Mouse (Mus musculus) urinary bladder, postnatal 10 days (tissue): ENCODE data around the gene Nyap1.
"Not testable (repeated sequence)": the region's sequence is repeated elsewhere in the genome, so short reads cannot be mapped to it uniquely, and the experiment has no call there.

Experiments
- DNase-seq: peaks from one replicate; pipeline ENCODE4 v3.0.0; 2022; ENCODE audit warnings: low spot score

Nyap1 gene

GRCm38 (mm10) chr5:137768475-137768874 lies 27.1 kb upstream of the Nyap1 start:
- no peak for DNase-seq

GRCm38 (mm10) chr5:137766270-137766669 lies 24.9 kb upstream of the Nyap1 start:
- no peak for DNase-seq

GRCm38 (mm10) chr5:137764609-137765340 lies 23.4 kb upstream of the Nyap1 start:
- DNase-seq, result no peak

DNA sequence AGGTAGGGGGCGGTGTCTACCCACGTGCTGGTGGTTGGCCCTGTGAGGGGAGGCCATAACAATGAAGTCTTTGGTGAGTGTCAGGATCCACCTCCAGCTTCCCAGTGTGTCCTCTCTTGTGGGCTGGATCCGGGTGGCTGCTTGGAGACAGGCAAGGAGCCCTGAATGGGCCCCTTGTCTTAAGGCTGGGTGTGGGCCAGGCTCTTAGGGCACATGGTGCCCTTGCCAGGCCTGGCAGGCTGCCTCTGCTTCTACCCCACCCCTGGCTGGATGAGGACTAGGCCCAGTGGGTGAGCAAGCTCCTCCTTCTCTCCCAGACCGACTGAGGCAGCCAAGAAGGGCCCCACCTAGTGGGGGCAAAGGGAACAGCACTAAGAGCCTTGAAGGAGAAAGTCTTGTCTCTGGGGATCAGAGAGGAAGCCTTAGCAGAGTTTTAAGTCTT lies 18.6 kb upstream of the Nyap1 start:
- no peak for DNase-seq

DNA sequence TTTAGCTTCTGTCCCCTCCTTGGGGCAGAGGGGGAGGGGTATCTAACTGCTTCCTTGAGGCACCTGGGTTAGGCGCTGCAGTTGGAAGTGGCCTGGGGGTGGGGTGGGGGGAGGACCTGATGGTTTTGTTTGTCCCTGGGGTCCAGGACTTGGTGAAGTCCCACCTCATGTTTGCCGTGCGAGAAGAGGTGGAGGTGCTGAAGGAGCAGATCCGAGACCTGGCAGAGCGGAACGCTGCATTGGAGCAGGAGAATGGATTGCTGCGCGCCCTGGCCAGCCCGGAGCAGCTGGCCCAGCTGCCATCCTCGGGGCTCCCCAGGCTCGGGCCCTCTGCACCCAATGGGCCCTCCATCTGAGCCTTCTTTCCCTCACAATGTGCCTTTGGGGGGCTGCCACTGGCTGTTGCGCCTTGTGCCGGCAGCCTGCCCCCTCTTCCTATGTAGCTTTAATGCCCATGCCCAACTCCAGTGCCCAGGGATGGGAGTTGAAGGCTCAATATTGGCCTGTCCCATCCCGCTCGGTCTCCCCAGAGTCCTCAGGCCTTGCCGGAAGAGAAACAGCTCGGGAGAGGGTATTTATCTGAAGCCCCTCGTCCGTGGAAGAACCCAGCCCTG lies 17.6 kb upstream of the Nyap1 start:
- no peak for DNase-seq

DNA sequence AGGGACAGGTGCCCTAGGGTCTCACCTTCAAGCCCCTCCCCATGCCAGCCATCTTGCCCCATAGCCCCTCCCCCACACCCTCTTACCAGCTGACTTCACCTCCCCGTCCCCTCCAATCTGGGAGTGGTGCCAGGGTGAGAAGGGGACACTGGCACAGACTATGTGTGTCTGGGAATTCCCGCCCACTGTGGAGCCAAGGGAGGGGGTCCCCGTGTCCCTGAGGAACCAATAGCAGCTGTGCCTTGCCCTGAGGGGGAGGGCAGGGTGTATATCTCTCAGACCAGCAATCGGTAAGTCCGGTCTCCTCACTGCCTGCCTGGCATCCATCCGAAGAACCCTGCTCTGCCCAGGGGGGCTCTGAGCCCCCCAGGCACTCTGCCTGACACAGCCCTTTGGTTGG lies 16.5 kb upstream of the Nyap1 start:
- DNase-seq, result no peak

DNA sequence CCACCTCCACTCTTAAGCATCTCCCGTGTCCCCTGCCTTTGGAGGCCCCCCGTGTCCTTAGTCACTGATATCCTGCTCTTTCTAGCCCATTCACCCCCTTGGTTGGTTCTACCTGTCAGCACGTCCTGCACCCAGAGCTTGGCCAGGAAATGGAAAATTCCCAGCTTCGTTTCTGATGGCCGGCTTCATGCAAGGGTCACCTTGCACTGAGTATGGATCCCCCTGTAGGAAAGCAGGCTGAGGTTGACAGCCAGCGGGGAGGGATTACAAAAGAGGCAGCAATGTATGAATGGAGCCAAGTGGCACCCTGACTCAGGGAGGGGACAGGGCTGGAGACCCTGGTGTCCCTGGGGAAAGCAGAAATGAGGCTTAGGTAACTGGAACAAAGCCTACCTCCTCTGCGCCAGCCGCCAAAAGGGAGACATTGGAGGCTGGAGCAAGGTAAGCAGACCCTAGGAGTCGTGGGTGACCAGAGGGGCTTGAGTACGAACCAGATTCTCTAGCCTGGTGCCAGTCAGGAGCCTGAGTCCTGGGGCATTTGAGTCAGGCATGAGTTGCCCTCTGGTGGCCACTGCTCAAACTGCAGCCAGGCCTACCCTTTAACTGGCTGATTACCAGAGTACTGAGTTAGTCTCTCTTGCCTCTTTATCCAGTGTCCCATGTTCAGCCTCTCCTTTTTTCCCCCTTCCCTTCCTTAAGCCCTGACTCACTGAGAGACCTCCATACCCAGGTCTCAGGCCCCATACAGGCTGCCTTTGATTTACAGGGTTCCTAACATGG lies 15.7 kb upstream of the Nyap1 start:
- no peak for DNase-seq

GRCm38 (mm10) chr5:137756106-137756505 lies 14.7 kb upstream of the Nyap1 start:
- DNase-seq, result no peak

- no peak for DNase-seq
Measured at GRCm38 (mm10) chr5:137755425-137755824, 14.0 kb upstream of the Nyap1 start.

GRCm38 (mm10) chr5:137753111-137753832 lies 11.9 kb upstream of the Nyap1 start:
- DNase-seq, result no peak

DNA sequence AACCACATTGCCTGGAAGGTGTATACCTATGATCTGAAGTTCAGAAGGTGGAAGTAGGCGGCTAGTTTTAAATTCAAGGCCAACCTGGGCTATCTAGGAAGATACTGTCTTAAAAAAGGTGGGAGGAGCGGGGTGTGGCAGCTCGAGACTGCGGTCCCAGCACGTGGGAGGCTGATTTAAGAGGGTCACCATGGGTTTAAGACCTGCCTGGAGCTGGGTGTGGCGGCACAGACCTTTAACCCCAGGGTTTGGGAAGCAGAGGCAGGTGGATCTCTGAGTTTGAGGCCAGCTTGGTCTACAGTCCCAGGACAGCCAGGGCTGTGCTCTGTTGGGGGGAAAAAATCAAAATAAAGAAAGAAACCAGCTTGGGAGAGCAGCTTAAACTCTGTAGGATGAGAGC lies 10.6 kb upstream of the Nyap1 start:
- no peak for DNase-seq

DNA sequence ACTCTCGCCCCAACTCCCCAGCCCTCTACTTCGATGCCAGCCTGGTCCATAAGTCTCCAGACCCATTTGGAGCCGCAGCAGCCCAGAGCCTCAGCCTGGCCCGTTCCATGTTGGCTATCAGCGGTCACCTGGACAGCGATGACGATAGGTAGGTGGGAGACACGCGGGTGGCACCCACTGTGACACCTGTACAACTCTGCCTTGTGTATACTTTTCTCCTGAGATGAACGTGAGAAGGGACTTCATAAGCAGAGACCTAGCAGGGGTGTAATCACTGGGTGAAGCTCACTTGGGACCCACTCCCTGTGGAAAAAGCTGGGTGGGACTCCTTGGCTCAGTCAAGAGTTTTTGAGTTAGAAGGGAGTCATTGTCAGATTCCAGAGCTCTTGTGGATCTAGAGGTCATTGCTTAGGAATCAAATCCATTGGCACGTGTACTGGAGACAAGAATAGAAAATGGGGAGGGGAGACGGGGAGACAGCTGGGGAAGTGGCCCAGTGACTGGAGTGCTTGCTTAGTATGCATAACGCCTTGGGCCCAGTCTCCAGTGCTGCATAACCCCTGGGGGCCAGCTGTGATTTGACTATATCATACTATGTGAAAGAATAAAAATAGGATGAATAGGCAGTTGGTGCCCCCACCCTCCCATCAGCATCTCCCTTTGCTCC lies 9.9 kb upstream of the Nyap1 start:
- no peak for DNase-seq

DNA sequence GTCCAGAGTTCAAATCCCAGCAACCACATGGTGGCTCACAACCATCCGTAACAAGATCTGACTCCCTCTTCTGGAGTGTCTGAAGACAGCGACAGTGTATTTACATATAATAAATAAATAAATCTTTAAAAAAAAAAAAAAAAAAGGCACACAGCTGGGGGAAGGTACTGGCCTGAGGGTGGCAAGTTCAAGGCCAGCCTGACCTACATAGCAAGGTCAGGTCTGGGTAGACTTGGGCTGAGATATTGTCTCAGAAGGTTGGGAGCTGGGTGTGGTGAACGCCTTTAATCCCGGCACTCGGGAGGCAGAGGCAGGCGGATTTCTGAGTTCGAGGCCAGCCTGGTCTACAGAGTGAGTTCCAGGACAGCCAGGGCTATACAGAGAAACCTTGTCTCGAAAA lies 8.8 kb upstream of the Nyap1 start:
- not testable (repeated sequence) for DNase-seq

DNA sequence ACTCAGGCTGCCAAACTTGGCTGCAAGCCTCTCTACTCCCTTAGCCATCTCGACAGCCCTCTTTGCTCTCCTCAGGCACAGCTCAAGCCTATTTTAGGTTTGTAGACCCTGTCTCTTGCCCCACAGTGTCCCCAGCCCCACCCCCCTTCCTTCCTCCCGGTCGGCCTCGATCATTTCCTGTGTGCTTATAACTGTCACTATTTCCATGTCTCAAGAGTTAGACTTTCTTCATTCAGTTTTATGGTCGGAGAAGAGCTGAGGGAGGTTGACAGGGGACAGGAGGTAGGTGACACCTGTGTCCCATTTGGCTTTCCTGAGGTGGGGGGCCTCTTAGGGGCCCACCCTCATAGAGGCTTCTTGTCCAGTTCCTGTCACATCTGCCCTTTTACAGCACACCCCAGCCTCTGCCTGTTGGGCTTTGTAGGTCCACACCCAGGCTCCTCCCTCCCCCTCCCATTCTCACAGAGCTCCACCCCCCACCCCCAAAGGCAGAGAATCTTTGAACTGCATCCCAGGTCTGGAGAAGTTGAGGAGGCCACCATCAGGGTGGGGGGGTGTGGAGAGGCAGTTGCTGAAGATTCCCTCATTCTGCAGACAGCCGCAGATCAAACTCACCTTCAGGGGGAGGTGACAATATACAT lies 7.9 kb upstream of the Nyap1 start:
- no peak for DNase-seq

DNA sequence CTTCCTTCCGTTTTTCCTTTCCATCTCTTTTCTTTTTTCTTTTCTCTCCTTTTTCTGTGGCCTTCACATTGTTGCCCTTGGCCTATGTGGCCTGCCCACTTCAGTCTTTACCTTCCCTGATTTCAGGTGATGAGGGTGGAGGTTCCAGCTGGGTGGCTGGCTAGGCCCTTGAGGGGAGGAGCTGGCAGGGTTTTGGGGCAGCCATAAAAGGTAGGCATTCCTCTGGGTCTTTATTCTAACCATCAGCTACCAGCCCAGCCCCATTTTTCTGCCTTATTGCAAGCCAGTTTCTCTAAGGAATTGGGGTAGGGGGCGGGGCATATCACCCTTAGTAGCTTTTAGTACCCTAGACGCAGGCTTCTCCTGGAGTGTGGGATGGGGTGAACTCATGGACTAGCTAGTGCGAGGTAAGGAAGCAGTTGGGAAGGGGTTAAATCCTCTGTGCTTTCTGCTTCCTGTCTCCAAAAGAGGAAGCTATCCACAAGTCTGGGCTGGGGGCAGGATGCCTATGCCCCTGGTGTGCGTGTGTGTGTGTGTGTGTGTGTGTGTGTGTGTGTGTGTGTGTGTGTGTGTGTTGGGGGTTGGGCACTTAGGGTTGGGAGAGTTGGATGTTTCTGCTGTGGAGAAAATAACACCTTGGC lies 6.8 kb upstream of the Nyap1 start:
- DNase-seq, result no peak

GRCm38 (mm10) chr5:137747326-137747961 lies 6.0 kb upstream of the Nyap1 start:
- DNase-seq, result no peak

DNA sequence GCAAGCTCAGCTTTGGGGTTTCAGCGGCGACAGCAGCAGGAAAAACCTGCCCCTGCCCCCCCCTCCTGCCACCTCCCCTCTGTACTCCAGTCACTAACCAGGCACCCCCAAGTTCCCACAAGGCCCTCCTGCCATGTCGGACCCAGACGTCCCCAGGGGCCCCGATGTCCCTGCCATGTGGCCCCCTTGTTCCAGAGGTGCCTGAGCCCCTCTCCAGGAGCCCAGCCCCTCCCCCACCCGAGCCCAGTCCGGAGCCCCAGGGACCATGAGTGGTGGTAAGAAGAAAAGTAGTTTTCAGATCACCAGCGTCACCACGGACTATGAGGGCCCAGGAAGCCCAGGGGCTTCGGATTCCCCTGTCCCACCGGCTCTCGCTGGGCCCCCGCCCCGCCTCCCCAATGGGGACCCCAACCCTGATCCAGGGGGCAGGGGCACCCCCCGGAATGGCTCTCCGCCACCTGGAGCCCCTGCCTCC lies 5.5 kb upstream of the Nyap1 start:
- no peak for DNase-seq

GRCm38 (mm10) chr5:137746282-137746850 lies 5.0 kb upstream of the Nyap1 start:
- DNase-seq, result no peak

GRCm38 (mm10) chr5:137745214-137746171 lies 4.1 kb upstream of the Nyap1 start, which contains the start of gene Tsc22d4:
Gene Tsc22d4 (plus strand): TSS chr5:137745730.
- peak; percentile 81 for DNase-seq
